25 mouse cellular contexts compared by ENCODE assay signal in genomic region chr7:67725016-67725415, GRCm38 (mm10).
"Had no signal": no experiment of that assay in that cellular context is flagged by ENCODE, and none has a peak within 500 bp of the region (broad histone marks: within the 10 kb centered on the region; RNA-seq: fewer than 3 reads in every experiment).

No protein-coding gene starts in this region.

- H3K4me3 ChIP-seq: heart, adult 2 months; heart, embryonic 13.5 days; heart, embryonic 15.5 days; hindbrain, embryonic 13.5 days; hindbrain, embryonic 15.5 days; layer of hippocampus, adult 2 months; left cerebral cortex, adult 2 months; limb, embryonic 13.5 days; limb, embryonic 15.5 days; liver, embryonic 12.5 days had no signal

- H3K4me1 ChIP-seq: hindbrain, embryonic 13.5 days; hindbrain, embryonic 15.5 days; limb, embryonic 13.5 days; limb, embryonic 15.5 days; liver, embryonic 12.5 days had no signal

- ATAC-seq: hindbrain, postnatal 0 days; intestine, embryonic 16.5 days; liver, embryonic 12.5 days had no signal

- DNase-seq: gastrocnemius, postnatal 14 days; gastrocnemius, postnatal 36 days; heart, adult 11 months; heart, adult 2 months; heart, postnatal 14 days; heart, postnatal 36 days; kidney, adult 11 months; kidney, adult 8-10 months; kidney, postnatal 10 days; kidney, postnatal 25 days; kidney, postnatal 4 days; left cerebral cortex, postnatal 4 days had no signal

- H3K4me2 ChIP-seq: heart, embryonic 11.5 days; heart, embryonic 13.5 days; heart, embryonic 15.5 days; hindbrain, embryonic 13.5 days; hindbrain, embryonic 15.5 days; limb, embryonic 13.5 days; limb, embryonic 15.5 days; liver, embryonic 12.5 days had no signal

- H3K9ac ChIP-seq: heart, embryonic 13.5 days; heart, embryonic 15.5 days; hindbrain, embryonic 13.5 days; hindbrain, embryonic 15.5 days; limb, embryonic 13.5 days; limb, embryonic 15.5 days; liver, embryonic 12.5 days; liver, embryonic 14.5 days had no signal

- H3K9me3 ChIP-seq: heart, embryonic 13.5 days; heart, embryonic 15.5 days; hindbrain, embryonic 13.5 days; hindbrain, embryonic 15.5 days; limb, embryonic 13.5 days; limb, embryonic 15.5 days; liver, embryonic 12.5 days had no signal

- H3K27me3 ChIP-seq: heart, embryonic 13.5 days; heart, embryonic 15.5 days; hindbrain, embryonic 13.5 days; hindbrain, embryonic 15.5 days; limb, embryonic 13.5 days; limb, embryonic 15.5 days; liver, embryonic 12.5 days had no signal

- H3K27ac ChIP-seq: heart, adult 2 months; heart, embryonic 13.5 days; heart, embryonic 15.5 days; hindbrain, embryonic 13.5 days; hindbrain, embryonic 15.5 days; hindbrain, postnatal 0 days; layer of hippocampus, adult 2 months; left cerebral cortex, adult 2 months; limb, embryonic 13.5 days; limb, embryonic 15.5 days; liver, embryonic 12.5 days; liver, embryonic 14.5 days had no signal

- H3K36me3 ChIP-seq: hindbrain, embryonic 15.5 days had no signal
